ENCODE assay signal across 14 mouse cellular contexts in genomic region chr11:72842731-72843130, GRCm38 (mm10).
"Had no signal": no experiment of that assay in that cellular context is flagged by ENCODE, and none has a peak within 500 bp of the region (broad histone marks: within the 10 kb centered on the region; RNA-seq: fewer than 3 reads in every experiment).

No protein-coding gene starts in this region.

- H3K27me3 ChIP-seq: megakaryocyte, embryonic 14.5 days; neural tube, embryonic 12.5 days had no signal

- H3K9ac ChIP-seq: liver, embryonic 14.5 days; lung, embryonic 14.5 days; neural tube, embryonic 12.5 days had no signal

- DNase-seq: lung, adult 18-20 months; lung, embryonic 14.5 days; lung, postnatal 10 days; midbrain, embryonic 14.5 days; right cerebral cortex, postnatal 14 days; thymus, adult 18-20 months; thymus, postnatal 14 days; thymus, postnatal 36 days had no signal

- H3K4me1 ChIP-seq: neural tube, embryonic 12.5 days had no signal

- H3K27ac ChIP-seq: liver, embryonic 14.5 days; macrophage; neural tube, embryonic 12.5 days had no signal

- H3K4me2 ChIP-seq: lung, embryonic 14.5 days; midbrain, embryonic 11.5 days; neural tube, embryonic 12.5 days had no signal

- H3K4me3 ChIP-seq: megakaryocyte, embryonic 14.5 days; neural tube, embryonic 12.5 days had no signal

- H3K9me3 ChIP-seq: megakaryocyte, embryonic 14.5 days; neural tube, embryonic 12.5 days had no signal

- ATAC-seq: midbrain, embryonic 16.5 days had no signal
